In the genomic region with DNA sequence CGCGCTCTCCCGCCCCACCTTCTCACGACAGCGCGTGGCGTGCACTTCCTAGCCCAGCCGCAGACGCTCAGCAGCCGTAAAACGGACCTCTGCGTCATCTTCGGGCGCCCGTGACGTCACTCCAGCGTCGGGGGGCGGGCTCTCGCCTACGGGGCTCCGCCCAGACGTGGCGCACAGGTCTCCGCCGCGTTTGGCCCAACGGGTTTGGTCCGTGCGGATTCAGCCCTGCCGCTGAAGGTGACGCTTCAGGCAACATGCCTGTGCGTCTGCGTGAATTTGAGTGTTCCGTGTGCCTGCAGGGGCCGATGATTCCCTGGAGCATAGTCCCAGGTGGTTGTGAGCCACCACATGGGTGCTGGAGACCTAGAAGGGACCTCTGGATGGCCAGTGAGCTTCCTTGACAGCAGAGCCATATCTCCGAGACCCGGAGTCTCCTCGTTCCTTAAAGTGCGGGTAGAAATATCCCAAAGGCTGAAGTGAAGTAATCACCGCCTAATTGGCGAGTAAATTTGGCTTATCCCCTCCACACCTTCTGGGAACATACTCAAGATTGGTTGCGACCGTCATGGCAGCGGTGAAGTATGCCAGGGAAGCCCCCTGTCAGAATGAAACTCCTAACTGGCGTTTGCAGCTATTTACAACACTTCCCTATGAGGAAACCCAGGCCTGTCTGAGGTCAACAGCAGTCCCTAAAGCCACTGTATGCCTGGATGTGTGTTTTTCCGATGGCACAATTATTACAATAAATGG, we compare ENCODE assay signal across 8 mouse cellular contexts. TPM values are rescaled to one million over a fixed set of nuclear protein-coding genes. Genes with fewer than 3 reads are reported as not detected.
DNase-seq lines count a peak whose midpoint lies in the region; ATAC-seq and TF ChIP-seq lines count a peak whose summit lies in the region.

A gene (minus strand): TSS at position 110 of the 750 bp plus-strand sequence.

- peaks cover 37% of the 10 kb centered on the region for H3K36me3 ChIP-seq in G1E (replicated peaks)
- H3K36me3 ChIP-seq in forebrain, embryonic 16.5 days (ENCODE audit: control insufficient read depth, insufficient read depth): no peaks in the 10 kb centered on the region
- no peaks in the 10 kb centered on the region for H3K36me3 ChIP-seq in lung, embryonic 14.5 days (ENCODE audit: insufficient read depth)
- no peaks in the 10 kb centered on the region for H3K36me3 ChIP-seq in thymus, adult 2 months (ENCODE audit: control insufficient read depth, insufficient read depth, low read length)

- H3K4me2 ChIP-seq in forebrain, embryonic 16.5 days (ENCODE audit: low read length): peak within 1 kb of the TSS; percentile 77
- peak within 1 kb of the TSS; percentile 85 for H3K4me2 ChIP-seq in lung, embryonic 14.5 days

- H3K27me3 ChIP-seq in G1E (ENCODE audit: insufficient read depth, low read length): no peaks in the 10 kb centered on the region
- no peaks in the 10 kb centered on the region for H3K27me3 ChIP-seq in forebrain, embryonic 16.5 days (replicated peaks; ENCODE audit: control insufficient read depth, insufficient read depth, low read length)
- H3K27me3 ChIP-seq in lung, embryonic 14.5 days (ENCODE audit: insufficient read depth, low read length): no peaks in the 10 kb centered on the region
- no peaks in the 10 kb centered on the region for H3K27me3 ChIP-seq in thymus, adult 2 months (ENCODE audit: control insufficient read depth, insufficient read depth, low read length)

- peak within 1 kb of the TSS; percentile 88 for H3K27ac ChIP-seq in forebrain, embryonic 16.5 days (ENCODE audit: low read length)
- H3K27ac ChIP-seq in layer of hippocampus, adult 2 months: peak within 1 kb of the TSS; percentile 93
- H3K27ac ChIP-seq in lung, embryonic 14.5 days (ENCODE audit: low read depth): peak within 1 kb of the TSS; percentile 91
- H3K27ac ChIP-seq in olfactory bulb, adult 2 months (ENCODE audit: insufficient read depth, low read depth, low read length): peak within 1 kb of the TSS; percentile 84
- H3K27ac ChIP-seq in thymus, adult 2 months (ENCODE audit: control insufficient read depth, insufficient read depth, low read length): peak within 1 kb of the TSS; percentile 24; the same call in 1 of the 2 replicates

- peak within 1 kb of the TSS; percentile 86 for H3K4me3 ChIP-seq in G1E (ENCODE audit: low read depth, low read length)
- H3K4me3 ChIP-seq in forebrain, embryonic 16.5 days (replicated peaks; ENCODE audit: low read length): peak within 1 kb of the TSS; percentile 89
- H3K4me3 ChIP-seq in layer of hippocampus, adult 2 months: peak within 1 kb of the TSS; percentile 75
- peak within 1 kb of the TSS; percentile 74 for H3K4me3 ChIP-seq in lung, embryonic 14.5 days (ENCODE audit: low read depth, low read length)
- H3K4me3 ChIP-seq in olfactory bulb, adult 2 months (ENCODE audit: insufficient read depth, low read depth, low read length): peak within 1 kb of the TSS; percentile 72
- peak within 1 kb of the TSS; percentile 76 for H3K4me3 ChIP-seq in thymus, adult 2 months (ENCODE audit: control insufficient read depth, insufficient read depth, low read length)

- H3K9me3 ChIP-seq in G1E (replicated peaks): no peaks in the 10 kb centered on the region
- H3K9me3 ChIP-seq in forebrain, embryonic 16.5 days (ENCODE audit: control insufficient read depth, low read length): no peaks in the 10 kb centered on the region
- H3K9me3 ChIP-seq in lung, embryonic 14.5 days (ENCODE audit: low read depth, low read length): no peaks in the 10 kb centered on the region

- peak; percentile 82 for DNase-seq in G1E (ENCODE audit: low spot score)
- peak; percentile 93 to 97 for DNase-seq in cerebellum, adult 18-20 months
- peak; percentile 97 to 99 for DNase-seq in heart, postnatal 36 days
- DNase-seq in layer of hippocampus, adult 2 months (ENCODE audit: low spot score in 2 of 2): peak; percentile 93 to 99
- peak; percentile 99 for DNase-seq in lung, embryonic 14.5 days
- DNase-seq in thymus, adult 2 months: peak; percentile 94

- intact Hi-C loops in heart, postnatal 36 days (cut with DNase I): loop anchor here (1.0 to 2.0 kb wide), 2 partner anchors 46 to 69 kb away; a partner anchor contains a TSS

- ATAC-seq in G1E (ENCODE audit: extremely low read depth, insufficient number of reproducible peaks, low FRiP score, poor library complexity, severe bottlenecking): peak; percentile 84
- peak; percentile 99 for ATAC-seq in forebrain, embryonic 16.5 days
- peak; percentile 98 for ATAC-seq in lung, embryonic 14.5 days (ENCODE audit: insufficient read depth)

- peak; percentile 99 for TF ChIP-seq POLR2A in olfactory bulb, adult 2 months (IDR thresholded peaks at IDR 0.05; ENCODE audit: insufficient read depth, low read depth, low read length)
- peak; percentile 94 for TF ChIP-seq POLR2A in thymus, adult 2 months (IDR thresholded peaks at IDR 0.05; ENCODE audit: control insufficient read depth, extremely low read depth, insufficient read depth, low read length, poor library complexity)

- WGBS in forebrain, embryonic 16.5 days: under 1% methylated on average over 47 of the region's 47 CpGs
- under 1% methylated on average over 47 of the region's 47 CpGs for WGBS in lung, embryonic 14.5 days
- under 1% methylated on average over 47 of the region's 47 CpGs for WGBS in olfactory bulb, adult 2 months
- WGBS in thymus, adult 2 months: 1% methylated on average over 47 of the region's 47 CpGs

- peak within 1 kb of the TSS; percentile 87 for H3K9ac ChIP-seq in forebrain, embryonic 16.5 days (replicated peaks; ENCODE audit: low read depth, low read length)
- peak within 1 kb of the TSS; percentile 87 for H3K9ac ChIP-seq in lung, embryonic 14.5 days

- TF ChIP-seq CTCF in G1E (IDR thresholded peaks at IDR 0.05; ENCODE audit: low read depth, low read length): no peak
- TF ChIP-seq CTCF in layer of hippocampus, adult 2 months (conservative IDR thresholded peaks at IDR 0.05): peak; percentile 70
- peak; percentile 36 for TF ChIP-seq CTCF in lung, embryonic 14.5 days (IDR thresholded peaks at IDR 0.05; ENCODE audit: low read depth)
- no peak for TF ChIP-seq CTCF in olfactory bulb, adult 2 months (IDR thresholded peaks at IDR 0.05; ENCODE audit: insufficient read depth, low read depth, low read length)
- peak; percentile 67; the same call in 1 of the 2 replicates for TF ChIP-seq CTCF in thymus, adult 2 months (IDR thresholded peaks at IDR 0.05; ENCODE audit: borderline replicate concordance, control insufficient read depth, extremely low read depth, insufficient read depth, low read length, poor library complexity)

- H3K4me1 ChIP-seq in G1E (ENCODE audit: insufficient read depth, low read depth, low read length): peaks cover 13% of the 10 kb centered on the region
- H3K4me1 ChIP-seq in forebrain, embryonic 16.5 days (replicated peaks; ENCODE audit: control insufficient read depth, insufficient read depth, low read length): peaks cover 7% of the 10 kb centered on the region
- H3K4me1 ChIP-seq in lung, embryonic 14.5 days (ENCODE audit: insufficient read depth): no peaks in the 10 kb centered on the region
- no peaks in the 10 kb centered on the region for H3K4me1 ChIP-seq in olfactory bulb, adult 2 months (ENCODE audit: control insufficient read depth, insufficient read depth, low read length)
- 0 out of 2 replicates have a peak, but pooled peaks cover 5% of the 10 kb centered on the region for H3K4me1 ChIP-seq in thymus, adult 2 months (replicated peaks; ENCODE audit: control insufficient read depth, insufficient read depth, low read length)

RNA-seq across cellular contexts. Expression of the gene that starts here (rescaled TPM):
- total RNA-seq in G1E (2014; fragmentation: Nextera tagmentation) (62.1 and 62.7 TPM in 2 replicates), G1E (2017) (39.2 and 39.8 TPM in 2 replicates)
- polyA plus RNA-seq in G1E (2012): 2.8 and 4.8 TPM in 2 replicates
- polyA plus RNA-seq in forebrain, embryonic 16.5 days (2015; fragmentation: Nextera tagmentation; extraction: Ambion mirVana): 25.7 and 28.1 TPM in 2 replicates
- 10 to 100 TPM; 13.9 to 16.2 TPM for total RNA-seq in heart, postnatal 36 days (2021)
- 10 to 100 TPM; 27.9 to 28.9 TPM for total RNA-seq in layer of hippocampus, adult 2 months (2021)
- 20.4 and 22.8 TPM in 2 replicates for polyA plus RNA-seq in lung, embryonic 14.5 days (2014; fragmentation: Nextera tagmentation; extraction: Ambion mirVana)
- not detected in 2 replicates for polyA plus RNA-seq in olfactory bulb, adult 2 months (2012; ENCODE audit: insufficient read depth, insufficient read length, low replicate concordance, missing spikeins)
- polyA plus RNA-seq in thymus, adult 2 months (2012; rRNA removed): 10.7 and 12.1 TPM in 2 replicates

Comparison
In these comparisons a context has a peak if more than half of its experiments do, and no peak if none do; other contexts are left out.
1. Peak in every context shown above with its lines: DNase-seq, ATAC-seq, H3K4me3 ChIP-seq and H3K27ac ChIP-seq.
2. CTCF ChIP-seq: peak in layer of hippocampus, adult 2 months (single experiment), lung, embryonic 14.5 days (single experiment) and thymus, adult 2 months (single experiment); none in G1E (single experiment) and olfactory bulb, adult 2 months (single experiment).
3. H3K27ac ChIP-seq: peak in every context shown above with its lines; median percentile 93 in layer of hippocampus, adult 2 months; 91 in lung, embryonic 14.5 days; 88 in forebrain, embryonic 16.5 days; 84 in olfactory bulb, adult 2 months; 24 in thymus, adult 2 months.